Mouse (Mus musculus): ENCODE measurements at regions not wholly inside any gene's neighbourhood (a gene's known extent, or its start where the extent isn't known, plus 50 kb on each side); places are given as distances from the start of the nearest gene placed in this dataset.

DNA sequence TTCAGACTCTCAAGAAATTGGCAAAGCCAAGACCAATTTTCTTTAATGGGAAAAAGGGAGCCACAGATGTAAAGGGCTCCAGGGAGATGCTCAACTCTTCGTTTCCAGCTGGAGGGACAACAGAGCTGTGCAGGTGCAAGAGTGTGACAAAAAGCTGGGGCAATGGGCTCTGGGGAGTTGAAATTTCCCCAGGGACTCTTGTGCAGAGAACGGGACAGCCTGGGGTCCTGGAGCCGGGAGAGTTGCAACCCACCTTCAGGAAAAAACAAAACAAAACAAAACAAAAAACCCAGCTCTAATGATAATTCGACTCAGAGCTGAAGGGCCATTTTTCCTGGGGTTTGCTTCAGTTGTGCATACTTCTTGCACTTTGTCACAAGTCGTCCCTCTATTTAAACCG lies 57.0 kb upstream of the Enpp6 start:
- Histone ChIP-seq H3K4me2 (no peak overlapping the region), H3K4me1 (replicated peaks) (peaks cover 2% of the 10 kb centered on the region; the same call in 1 of the 2 replicates), H3K9ac (no peak overlapping the region), H3K9me3 (replicated peaks) (no peaks in the 10 kb centered on the region), H3K4me3 (no peak overlapping the region), H3K36me3 (no peaks in the 10 kb centered on the region), H3K27me3 (replicated peaks) (no peaks in the 10 kb centered on the region), H3K27ac (ENCODE audit: poor library complexity, severe bottlenecking) (no peak overlapping the region)
- WGBS: 76% methylated on average over 6 of the region's 6 CpGs
- ATAC-seq (ENCODE audit: insufficient number of reproducible peaks, low FRiP score): no peak

DNA sequence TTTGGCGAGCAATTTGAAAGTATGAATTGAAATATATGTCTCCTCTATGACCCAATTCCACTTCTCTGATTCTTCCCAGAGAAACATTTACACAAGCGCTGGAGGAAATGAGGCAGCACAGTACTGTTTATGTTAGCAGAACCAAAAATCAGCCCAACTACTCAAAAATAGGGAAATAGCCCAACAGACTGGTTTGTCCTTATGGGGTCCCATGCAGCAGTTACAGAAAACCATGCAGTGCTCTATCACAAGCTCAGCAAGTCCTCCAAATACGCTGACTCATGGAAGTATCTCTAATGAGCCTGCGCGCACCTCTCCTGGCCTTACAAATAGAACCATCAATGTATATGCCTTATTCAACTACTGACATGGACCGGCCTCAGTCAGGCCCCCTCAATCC lies 55.4 kb upstream of the Enpp6 start:
- ATAC-seq (ENCODE audit: insufficient number of reproducible peaks, low FRiP score): no peak
- H3K4me3 ChIP-seq: no peak overlapping the region
- no peaks in the 10 kb centered on the region for H3K27me3 ChIP-seq (replicated peaks)
- no peak overlapping the region for H3K27ac ChIP-seq (ENCODE audit: poor library complexity, severe bottlenecking)
- 86% methylated on average over 6 of the region's 6 CpGs for WGBS
- peaks cover 2% of the 10 kb centered on the region; the same call in 1 of the 2 replicates for H3K4me1 ChIP-seq (replicated peaks)
- no peaks in the 10 kb centered on the region for H3K9me3 ChIP-seq (replicated peaks)
- no peak overlapping the region for H3K4me2 ChIP-seq
- no peaks in the 10 kb centered on the region for H3K36me3 ChIP-seq
- H3K9ac ChIP-seq: no peak overlapping the region

DNA sequence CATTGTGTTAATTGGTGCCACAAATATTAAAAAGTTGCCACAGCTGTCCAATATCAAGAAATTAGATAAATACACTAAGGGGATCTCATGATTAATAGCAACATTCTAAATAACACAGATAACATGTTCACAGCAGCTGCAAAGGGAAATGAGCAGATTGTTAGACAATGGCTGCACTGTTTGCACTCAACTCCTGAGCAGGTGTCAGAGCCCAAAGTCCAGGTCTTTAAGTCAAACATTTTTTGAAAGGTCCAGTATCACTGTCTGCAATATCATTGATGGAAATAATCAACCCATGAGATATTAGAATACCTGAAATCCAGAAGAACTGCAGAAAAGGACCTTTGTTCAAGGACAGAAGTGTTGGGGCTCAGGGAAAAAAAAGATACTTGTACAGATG lies 53.4 kb upstream of the Enpp6 start:
- no peak overlapping the region for H3K27ac ChIP-seq (ENCODE audit: poor library complexity, severe bottlenecking)
- no peak overlapping the region for H3K4me2 ChIP-seq
- H3K9me3 ChIP-seq (replicated peaks): no peaks in the 10 kb centered on the region
- H3K4me1 ChIP-seq (replicated peaks): peaks cover 2% of the 10 kb centered on the region; the same call in 1 of the 2 replicates
- H3K36me3 ChIP-seq: no peaks in the 10 kb centered on the region
- no peak overlapping the region for H3K9ac ChIP-seq
- H3K4me3 ChIP-seq: no peak overlapping the region
- ATAC-seq (ENCODE audit: insufficient number of reproducible peaks, low FRiP score): no peak
- H3K27me3 ChIP-seq (replicated peaks): no peaks in the 10 kb centered on the region

DNA sequence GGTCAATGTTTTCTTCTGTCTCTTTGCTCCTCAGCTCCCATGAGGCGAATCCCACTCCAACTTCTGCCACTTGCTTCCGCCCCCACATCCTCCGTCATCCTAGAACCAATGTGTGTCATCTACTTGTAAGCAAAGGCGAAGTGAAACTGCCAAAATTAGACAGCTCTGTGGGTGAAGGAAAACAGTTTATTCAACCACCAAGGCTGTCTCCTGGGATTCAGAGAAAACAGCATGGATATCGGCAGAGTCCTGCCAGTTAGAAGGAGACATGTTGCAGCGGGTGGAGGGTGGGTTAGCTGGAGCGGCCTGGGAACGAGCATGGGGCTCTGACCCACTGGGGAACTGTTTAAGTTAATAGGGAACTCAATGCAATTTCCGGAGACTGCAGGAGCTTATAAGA lies 52.4 kb upstream of the Enpp6 start:
- WGBS: 70% methylated on average over 9 of the region's 9 CpGs
- Histone ChIP-seq H3K36me3 (no peaks in the 10 kb centered on the region), H3K4me3 (no peak overlapping the region), H3K9me3 (replicated peaks) (no peaks in the 10 kb centered on the region), H3K9ac (no peak overlapping the region), H3K4me2 (no peak overlapping the region), H3K4me1 (replicated peaks) (no peaks in the 10 kb centered on the region), H3K27me3 (replicated peaks) (no peaks in the 10 kb centered on the region), H3K27ac (ENCODE audit: poor library complexity, severe bottlenecking) (no peak overlapping the region)
- no peak for ATAC-seq (ENCODE audit: insufficient number of reproducible peaks, low FRiP score)

DNA sequence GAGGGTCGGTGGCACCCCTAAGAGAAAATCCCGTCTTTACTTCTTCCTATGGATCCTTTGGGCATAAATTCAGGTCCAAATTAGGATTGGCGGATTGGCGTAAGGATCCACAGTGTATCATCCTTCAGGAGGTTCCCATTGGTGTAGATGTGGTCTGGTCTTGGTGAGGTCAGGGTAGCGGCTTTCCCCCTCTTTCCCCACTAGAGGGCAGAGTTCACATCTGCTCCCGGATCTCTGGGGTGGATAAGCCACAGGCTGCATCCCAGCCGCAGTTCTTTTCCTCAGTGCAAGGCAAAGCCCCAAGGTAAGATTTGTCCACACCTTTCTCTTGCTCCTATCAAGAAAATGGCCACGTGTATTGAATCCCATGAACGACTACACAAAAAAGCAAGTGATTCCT lies 51.8 kb upstream of the Enpp6 start:
- Histone ChIP-seq H3K36me3 (no peaks in the 10 kb centered on the region), H3K27me3 (replicated peaks) (no peaks in the 10 kb centered on the region), H3K9me3 (replicated peaks) (no peaks in the 10 kb centered on the region), H3K4me1 (replicated peaks) (no peaks in the 10 kb centered on the region), H3K4me3 (no peak overlapping the region), H3K9ac (no peak overlapping the region), H3K4me2 (no peak overlapping the region), H3K27ac (ENCODE audit: poor library complexity, severe bottlenecking) (no peak overlapping the region)
- WGBS: 21% methylated on average over 9 of the region's 9 CpGs
- ATAC-seq (ENCODE audit: insufficient number of reproducible peaks, low FRiP score): peak; percentile 66; the same call in 1 of the 2 replicates

DNA sequence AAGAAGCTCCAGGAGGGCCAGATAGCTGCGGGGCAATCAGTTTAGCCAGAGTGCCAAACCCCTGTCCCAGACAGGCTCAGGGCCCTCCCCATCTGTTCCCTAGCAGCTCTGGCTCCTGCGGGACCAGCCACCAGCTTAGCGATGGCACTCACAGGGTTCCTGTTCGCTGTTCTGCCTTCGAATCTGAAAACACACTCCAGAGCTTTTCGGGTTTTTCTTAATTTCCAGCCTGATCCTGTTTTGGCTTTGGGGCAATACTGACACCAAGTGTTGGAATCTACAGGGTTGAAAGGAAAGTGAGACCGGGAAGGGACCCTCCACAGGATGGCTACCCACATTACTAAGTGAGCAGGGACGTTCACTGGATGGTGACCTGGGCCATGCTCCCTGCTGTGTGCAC lies 50.6 kb upstream of the Enpp6 start:
- 12% methylated on average over 8 of the region's 8 CpGs for WGBS
- Histone ChIP-seq H3K4me2 (peak overlapping the region; percentile 57), H3K36me3 (no peaks in the 10 kb centered on the region), H3K9ac (0 out of 2 replicates have a peak overlapping the region, but pooled peaks have one; percentile 43), H3K9me3 (replicated peaks) (peaks cover 6% of the 10 kb centered on the region; the same call in 1 of the 2 replicates), H3K4me3 (no peak overlapping the region), H3K4me1 (replicated peaks) (0 out of 2 replicates have a peak, but pooled peaks cover 2% of the 10 kb centered on the region), H3K27me3 (replicated peaks) (no peaks in the 10 kb centered on the region), H3K27ac (ENCODE audit: poor library complexity, severe bottlenecking) (no peak overlapping the region)
- ATAC-seq (ENCODE audit: insufficient number of reproducible peaks, low FRiP score): no peak

All from heart, embryonic 12.5 days (tissue).